Mouse (Mus musculus): ENCODE data around the gene Efcab14. TPM values are rescaled to one million over a fixed set of nuclear protein-coding genes. Genes with fewer than 3 reads are reported as not detected.

The Efcab14 gene
- total and polyA plus RNA-seq, 3 experiments, result 12.9 to 23.0 (median 13.5) TPM

DNA sequence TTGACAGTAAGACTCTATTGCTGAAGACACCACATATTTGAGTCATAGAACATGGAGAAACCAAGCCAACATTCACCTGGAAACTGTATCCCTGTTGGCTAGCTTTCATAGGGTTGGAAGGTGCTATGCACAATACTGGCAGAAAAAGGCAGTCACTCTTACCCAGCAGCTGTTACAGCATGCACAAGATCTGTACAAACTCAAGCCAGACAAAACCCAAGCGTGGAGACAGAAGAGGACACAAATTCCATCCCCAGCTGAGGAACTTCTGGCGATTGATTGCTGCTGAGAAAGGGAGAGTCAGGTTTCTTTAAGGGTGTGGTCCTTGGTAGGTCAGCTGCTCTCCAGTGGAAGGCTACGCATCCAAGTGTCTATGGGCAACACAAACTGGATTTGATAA, 82.7 kb downstream of the Efcab14 start:
- Histone ChIP-seq H3K9ac (ENCODE audit: insufficient read depth, low read depth) (no peak overlapping the region), H3K27ac (ENCODE audit: insufficient read depth, low read depth) (no peak overlapping the region; the same call in 1 of the 2 replicates), H3K79me2 (replicated peaks; ENCODE audit: control insufficient read depth, extremely low read depth, insufficient read depth, poor library complexity, severe bottlenecking) (no peaks in the 10 kb centered on the region), H3K4me1 (ENCODE audit: control insufficient read depth in 1 of 2, insufficient read depth in 2 of 2) (peaks cover 20 to 58% of the 10 kb centered on the region in 2 experiments), H3K9me3 (replicated peaks; ENCODE audit: low read length) (no peaks in the 10 kb centered on the region), H3K36me3 (replicated peaks in 1 of 2; ENCODE audit: control insufficient read depth in 1 of 2, insufficient read depth in 1 of 2, low read length in 1 of 2) (peaks cover 14 to 58% of the 10 kb centered on the region in 2 experiments), H3K27me3 (replicated peaks) (no peaks in the 10 kb centered on the region), H3K4me2 (ENCODE audit: insufficient read depth, low read depth, poor library complexity, severe bottlenecking) (no peak overlapping the region), H3K4me3 (replicated peaks in 1 of 3; ENCODE audit: low read depth in 2 of 3, low read length in 2 of 3, poor library complexity in 1 of 3) (no peak overlapping the region)
- dilution Hi-C loops (cut with MboI; ENCODE audit: extremely low pct_ligation_motif_present, extremely low pct_unique_long_range_greater_than_20kb, low sequenced_read_pairs) (no loop called here), in situ Hi-C loops (cut with MboI; ENCODE audit: low pct_ligation_motif_present, low pct_unique_long_range_greater_than_20kb, low sequenced_read_pairs) (loop anchor here (10.0 kb wide), 1 partner anchor 75 kb away; no protein-coding TSS in a partner anchor)
- DNase-seq (ENCODE audit: extremely low read depth), result no peak
- no peak for TF ChIP-seq MEF2A (IDR thresholded peaks at IDR 0.05; ENCODE audit: borderline replicate concordance, low read depth, low read length)
- no peak for TF ChIP-seq ZC3H11A (IDR thresholded peaks at IDR 0.05; ENCODE audit: low read depth, low read length)
- no peak for TF ChIP-seq NELFE (IDR thresholded peaks at IDR 0.05; ENCODE audit: low read depth, low read length)
- TF ChIP-seq USF1 (IDR thresholded peaks at IDR 0.05; ENCODE audit: low read depth, low read length), result no peak
- no peak for TF ChIP-seq JUND (conservative IDR thresholded peaks at IDR 0.05; ENCODE audit: low read depth, low read length)
- TF ChIP-seq IRF4 (IDR thresholded peaks at IDR 0.05; ENCODE audit: low read depth, low read length), result no peak
- no peak for TF ChIP-seq EP300 (IDR thresholded peaks at IDR 0.05; ENCODE audit: low read length)
- no peak for TF ChIP-seq ZNF384 (IDR thresholded peaks at IDR 0.05; ENCODE audit: low read depth, low read length)
- no peak for TF ChIP-seq MXI1 (IDR thresholded peaks at IDR 0.05; ENCODE audit: low read depth, low read length)
- no peak for TF ChIP-seq ETS1 (conservative IDR thresholded peaks at IDR 0.05; ENCODE audit: low read depth, low read length)

DNA sequence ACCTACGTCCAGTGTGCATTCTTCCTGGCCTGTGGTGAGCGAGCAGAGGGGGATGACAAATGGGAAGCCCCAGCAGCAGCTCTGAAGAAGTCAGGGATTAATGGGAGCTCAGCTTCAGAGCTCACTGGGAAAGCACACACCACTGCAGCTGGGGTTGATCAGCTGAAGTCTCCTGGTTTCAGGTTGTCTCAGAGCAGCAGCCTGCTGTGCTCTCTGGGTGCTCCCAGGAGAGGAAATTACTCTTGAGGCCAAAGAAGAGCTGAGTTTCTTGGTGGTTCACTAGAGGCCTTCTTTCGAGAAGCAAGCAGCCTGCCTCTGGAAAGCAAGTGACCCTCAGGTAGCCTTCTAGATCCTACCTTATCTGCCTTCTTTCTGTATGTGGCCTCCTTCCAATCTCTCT, 83.4 kb downstream of the Efcab14 start:
- Histone ChIP-seq H3K27me3 (replicated peaks) (no peaks in the 10 kb centered on the region), H3K4me3 (replicated peaks in 1 of 3; ENCODE audit: low read depth in 2 of 3, low read length in 2 of 3, poor library complexity in 1 of 3) (peak overlapping the region in 1 of 3 experiments; percentile 12), H3K4me1 (ENCODE audit: control insufficient read depth in 1 of 2, insufficient read depth in 2 of 2) (peaks cover 20 to 60% of the 10 kb centered on the region in 2 experiments), H3K27ac (ENCODE audit: insufficient read depth, low read depth) (peak overlapping the region; percentile 66; the same call in 1 of the 2 replicates), H3K9me3 (replicated peaks; ENCODE audit: low read length) (no peaks in the 10 kb centered on the region), H3K79me2 (replicated peaks; ENCODE audit: control insufficient read depth, extremely low read depth, insufficient read depth, poor library complexity, severe bottlenecking) (no peaks in the 10 kb centered on the region), H3K36me3 (replicated peaks in 1 of 2; ENCODE audit: control insufficient read depth in 1 of 2, insufficient read depth in 1 of 2, low read length in 1 of 2) (peaks cover 8 to 51% of the 10 kb centered on the region in 2 experiments), H3K4me2 (ENCODE audit: insufficient read depth, low read depth, poor library complexity, severe bottlenecking) (peak overlapping the region; percentile 26), H3K9ac (ENCODE audit: insufficient read depth, low read depth) (0 out of 2 replicates have a peak overlapping the region, but pooled peaks have one; percentile 3)
- dilution Hi-C loops (cut with MboI; ENCODE audit: extremely low pct_ligation_motif_present, extremely low pct_unique_long_range_greater_than_20kb, low sequenced_read_pairs) (no loop called here), in situ Hi-C loops (cut with MboI; ENCODE audit: low pct_ligation_motif_present, low pct_unique_long_range_greater_than_20kb, low sequenced_read_pairs) (loop anchor here (10.0 kb wide), 1 partner anchor 76 kb away; no protein-coding TSS in a partner anchor)
- peak; percentile 39 for DNase-seq (ENCODE audit: extremely low read depth)
- TF ChIP-seq ETS1 (conservative IDR thresholded peaks at IDR 0.05; ENCODE audit: low read depth, low read length) (peak; percentile 90), NRF1 (IDR thresholded peaks at IDR 0.05; ENCODE audit: low read depth, low read length) (no peak), TBP (conservative IDR thresholded peaks at IDR 0.05; ENCODE audit: low read depth, low read length) (peak; percentile 41; the same call in 1 of the 2 replicates), BHLHE40 (IDR thresholded peaks at IDR 0.05; ENCODE audit: low read depth, low read length) (peak; percentile 48), JUN (IDR thresholded peaks at IDR 0.05; ENCODE audit: insufficient read depth, low read depth, low read length) (no peak), ZMIZ1 (IDR thresholded peaks at IDR 0.05; ENCODE audit: low read depth, low read length) (no peak), MEF2A (IDR thresholded peaks at IDR 0.05; ENCODE audit: borderline replicate concordance, low read depth, low read length) (peak; percentile 48; the same call in 1 of the 2 replicates), SIN3A (IDR thresholded peaks at IDR 0.05; ENCODE audit: low read length) (peak; percentile 68), MAX (IDR thresholded peaks at IDR 0.05; ENCODE audit: low read length) (no peak), USF2 (conservative IDR thresholded peaks at IDR 0.05; ENCODE audit: low read depth, low read length) (no peak), IRF4 (IDR thresholded peaks at IDR 0.05; ENCODE audit: low read depth, low read length) (peak; percentile 87), RCOR1 (conservative IDR thresholded peaks at IDR 0.05; ENCODE audit: low read depth, low read length) (no peak), CHD1 (IDR thresholded peaks at IDR 0.05; ENCODE audit: low read depth, low read length) (no peak), SMC3 (IDR thresholded peaks at IDR 0.05; ENCODE audit: low read depth, low read length) (0 out of 2 replicates have a peak, but pooled peaks have one; percentile 13), RAD21 (IDR thresholded peaks at IDR 0.05; ENCODE audit: low read depth, low read length) (no peak; the same call in 1 of the 2 replicates), NELFE (IDR thresholded peaks at IDR 0.05; ENCODE audit: low read depth, low read length) (no peak), CHD2 (IDR thresholded peaks at IDR 0.05; ENCODE audit: low read length) (no peak), TCF12 (IDR thresholded peaks at IDR 0.05; ENCODE audit: low read depth, low read length) (peak; percentile 42; the same call in 1 of the 2 replicates), MAZ (IDR thresholded peaks at IDR 0.05; ENCODE audit: low read depth, low read length) (no peak), PAX5 (IDR thresholded peaks at IDR 0.05; ENCODE audit: low read length) (no peak), ZC3H11A (IDR thresholded peaks at IDR 0.05; ENCODE audit: low read depth, low read length) (no peak), POLR2A (IDR thresholded peaks at IDR 0.05; ENCODE audit: low read depth, low read length) (no peak), MXI1 (IDR thresholded peaks at IDR 0.05; ENCODE audit: low read depth, low read length) (no peak), ELF1 (IDR thresholded peaks at IDR 0.05; ENCODE audit: low read depth, low read length) (no peak), KAT2A (IDR thresholded peaks at IDR 0.05; ENCODE audit: insufficient replicate concordance, low read length) (0 out of 2 replicates have a peak, but pooled peaks have one; percentile 18), JUND (conservative IDR thresholded peaks at IDR 0.05; ENCODE audit: low read depth, low read length) (no peak), HCFC1 (IDR thresholded peaks at IDR 0.05; ENCODE audit: low read depth, low read length) (no peak), ZKSCAN1 (IDR thresholded peaks at IDR 0.05; ENCODE audit: borderline replicate concordance, low read depth, low read length) (no peak)

All from CH12.LX (cell line).